Mouse (Mus musculus) lung, postnatal 36 days (tissue): ENCODE data around the gene Adamts2.

ENCODE experiments used
- DNase-seq: peaks from one replicate; pipeline ENCODE4 v3.0.0; 2022; ENCODE audit warnings: mixed read lengths

Adamts2 gene

GRCm38 (mm10) chr11:50623806-50624205 lies 21.9 kb downstream of the Adamts2 start:
- no peak for DNase-seq

- peak; percentile 50 for DNase-seq
These were observed 22.4 kb downstream of the Adamts2 start for GRCm38 (mm10) chr11:50624239-50624638.

GRCm38 (mm10) chr11:50624720-50625119 lies 22.8 kb downstream of the Adamts2 start:
- peak; percentile 24 for DNase-seq

GRCm38 (mm10) chr11:50628915-50629314 lies 27.0 kb downstream of the Adamts2 start:
- no peak for DNase-seq

- DNase-seq: peak; percentile 30
These were observed 28.6 kb downstream of the Adamts2 start for GRCm38 (mm10) chr11:50630462-50630861.

- DNase-seq: peak; percentile 70
These were observed 30.4 kb downstream of the Adamts2 start for GRCm38 (mm10) chr11:50632270-50632669.

GRCm38 (mm10) chr11:50635051-50635590 lies 33.2 kb downstream of the Adamts2 start:
- DNase-seq: peak; percentile 40

- no peak for DNase-seq
These were observed 35.1 kb downstream of the Adamts2 start for GRCm38 (mm10) chr11:50637026-50637425.

GRCm38 (mm10) chr11:50638197-50638867 lies 36.4 kb downstream of the Adamts2 start:
- peak; percentile 40 for DNase-seq

- DNase-seq: no peak
These were observed 37.0 kb downstream of the Adamts2 start for GRCm38 (mm10) chr11:50638868-50639220.

- peak; percentile 73 for DNase-seq
These were observed 40.7 kb downstream of the Adamts2 start for GRCm38 (mm10) chr11:50642583-50642982.

GRCm38 (mm10) chr11:50646148-50646547 lies 44.3 kb downstream of the Adamts2 start:
- peak; percentile 30 for DNase-seq

- peak; percentile 44 for DNase-seq
These were observed 46.4 kb downstream of the Adamts2 start for GRCm38 (mm10) chr11:50648143-50648807.

GRCm38 (mm10) chr11:50650037-50650436 lies 48.2 kb downstream of the Adamts2 start:
- DNase-seq: no peak

GRCm38 (mm10) chr11:50653746-50654431 lies 52.0 kb downstream of the Adamts2 start:
- peak; percentile 26 for DNase-seq

- DNase-seq: no peak
These were observed 56.9 kb downstream of the Adamts2 start for GRCm38 (mm10) chr11:50658826-50659225.

GRCm38 (mm10) chr11:50662176-50662575 lies 60.3 kb downstream of the Adamts2 start:
- peak; percentile 50 for DNase-seq

- no peak for DNase-seq
These were observed 62.9 kb downstream of the Adamts2 start for GRCm38 (mm10) chr11:50664826-50665225.

GRCm38 (mm10) chr11:50669542-50670362 lies 67.9 kb downstream of the Adamts2 start:
- DNase-seq: peak; percentile 62

GRCm38 (mm10) chr11:50670363-50670725 lies 68.5 kb downstream of the Adamts2 start:
- DNase-seq: no peak

GRCm38 (mm10) chr11:50670881-50671280 lies 69.0 kb downstream of the Adamts2 start:
- DNase-seq: no peak

- peak; percentile 15 for DNase-seq
These were observed 69.5 kb downstream of the Adamts2 start for GRCm38 (mm10) chr11:50671376-50671775.

GRCm38 (mm10) chr11:50671820-50672310 lies 70.0 kb downstream of the Adamts2 start:
- DNase-seq: no peak
